Mouse (Mus musculus): Measurements from ENCODE around the gene Olfr763.
"Not testable (repeated sequence)": the region's sequence is repeated elsewhere in the genome, so short reads cannot be mapped to it uniquely, and the experiment has no call there.

The Olfr763 gene

GRCm38 (mm10) chr10:129049898-129050297 is 39.3 kb downstream of the Olfr763 start, which contains the start of gene Olfr765:
TSS of gene Olfr765 (minus strand) at chr10:129049998.
- DNase-seq (ENCODE audit: low read depth), result not testable (repeated sequence)

Data from naive thymus-derived CD4-positive, alpha-beta T cell, adult 2 months (primary cell).